Mouse (Mus musculus): ENCODE results near the gene Naip1. TPM values are rescaled to one million over a fixed set of nuclear protein-coding genes. Genes with fewer than 3 reads are reported as not detected.
"Not testable (repeated sequence)": the region's sequence is repeated elsewhere in the genome, so short reads cannot be mapped to it uniquely, and the experiment has no call there.

Naip1 gene
- total and polyA plus RNA-seq, 2 experiments from 2014 or later, result 0.06 TPM; not detected in 1

- H3K27ac ChIP-seq (ENCODE audit: low read depth, low read length), result no peak overlapping the region
- WGBS, result 69% methylated on average over 3 of the region's 3 CpGs
- no peak for TF ChIP-seq CTCF (IDR thresholded peaks at IDR 0.05)
These were observed 12.6 kb downstream of the Naip1 start for GRCm38 (mm10) chr13:100440116-100440515.

GRCm38 (mm10) chr13:100438701-100439100 lies 14.0 kb downstream of the Naip1 start:
- DNase-seq (ENCODE audit: low spot score) (no peak), ATAC-seq (ENCODE audit: low FRiP score) (no peak)
- Histone ChIP-seq H3K4me2 (ENCODE audit: low read depth, low read length, poor library complexity, severe bottlenecking) (no peak overlapping the region), H3K36me3 (ENCODE audit: insufficient read depth, low read length) (no peaks in the 10 kb centered on the region), H3K27ac (ENCODE audit: low read depth, low read length) (no peak overlapping the region), H3K4me3 (ENCODE audit: low read depth, low read length) (no peak overlapping the region), H3K4me1 (ENCODE audit: insufficient read depth, low read length) (no peaks in the 10 kb centered on the region), H3K9ac (replicated peaks; ENCODE audit: low read length, poor library complexity, severe bottlenecking) (no peak overlapping the region), H3K9me3 (ENCODE audit: low read length) (no peaks in the 10 kb centered on the region), H3K27me3 (ENCODE audit: insufficient read depth, low read length) (no peaks in the 10 kb centered on the region)
- 72% methylated on average over 1 of the region's 1 CpGs for WGBS
- TF ChIP-seq CTCF (IDR thresholded peaks at IDR 0.05), result no peak

More at GRCm38 (mm10) chr13:100440116-100440515, 12.6 kb downstream of the Naip1 start:
- Histone ChIP-seq H3K9me3 (ENCODE audit: low read length) (no peaks in the 10 kb centered on the region), H3K4me3 (ENCODE audit: low read depth, low read length) (no peak overlapping the region), H3K4me1 (ENCODE audit: insufficient read depth, low read length) (no peaks in the 10 kb centered on the region), H3K36me3 (ENCODE audit: insufficient read depth, low read length) (no peaks in the 10 kb centered on the region), H3K9ac (replicated peaks; ENCODE audit: low read length, poor library complexity, severe bottlenecking) (no peak overlapping the region), H3K4me2 (ENCODE audit: low read depth, low read length, poor library complexity, severe bottlenecking) (no peak overlapping the region), H3K27me3 (ENCODE audit: insufficient read depth, low read length) (no peaks in the 10 kb centered on the region)
- DNase-seq (ENCODE audit: low spot score), result no peak
- ATAC-seq (ENCODE audit: low FRiP score), result no peak

- no peaks in the 10 kb centered on the region for H3K36me3 ChIP-seq (ENCODE audit: insufficient read depth, low read length)
- H3K4me3 ChIP-seq (ENCODE audit: low read depth, low read length), result no peak overlapping the region
- 85% methylated on average over 3 of the region's 3 CpGs for WGBS
- DNase-seq (ENCODE audit: low spot score), result no peak
- no peak overlapping the region for H3K9ac ChIP-seq (replicated peaks; ENCODE audit: low read length, poor library complexity, severe bottlenecking)
- no peak overlapping the region for H3K27ac ChIP-seq (ENCODE audit: low read depth, low read length)
- no peaks in the 10 kb centered on the region for H3K4me1 ChIP-seq (ENCODE audit: insufficient read depth, low read length)
- no peak overlapping the region for H3K4me2 ChIP-seq (ENCODE audit: low read depth, low read length, poor library complexity, severe bottlenecking)
- no peaks in the 10 kb centered on the region for H3K27me3 ChIP-seq (ENCODE audit: insufficient read depth, low read length)
- H3K9me3 ChIP-seq (ENCODE audit: low read length), result no peaks in the 10 kb centered on the region
- no peak for TF ChIP-seq CTCF (IDR thresholded peaks at IDR 0.05)
- ATAC-seq (ENCODE audit: low FRiP score), result no peak
These were observed 15.3 kb downstream of the Naip1 start for GRCm38 (mm10) chr13:100437322-100437825.

- not testable (repeated sequence) for H3K4me1 ChIP-seq (ENCODE audit: insufficient read depth, low read length); H3K36me3 ChIP-seq (ENCODE audit: insufficient read depth, low read length); H3K9ac ChIP-seq (replicated peaks; ENCODE audit: low read length, poor library complexity, severe bottlenecking); H3K9me3 ChIP-seq (ENCODE audit: low read length); H3K4me2 ChIP-seq (ENCODE audit: low read depth, low read length, poor library complexity, severe bottlenecking); H3K27me3 ChIP-seq (ENCODE audit: insufficient read depth, low read length); H3K27ac ChIP-seq (ENCODE audit: low read depth, low read length); ATAC-seq (ENCODE audit: low FRiP score); DNase-seq (ENCODE audit: low spot score); H3K4me3 ChIP-seq (ENCODE audit: low read depth, low read length)
- 87% methylated on average over 1 of the region's 1 CpGs for WGBS
These were observed 16.0 kb downstream of the Naip1 start for GRCm38 (mm10) chr13:100436556-100437163.

- not testable (repeated sequence) for H3K4me2 ChIP-seq (ENCODE audit: low read depth, low read length, poor library complexity, severe bottlenecking); ATAC-seq (ENCODE audit: low FRiP score)
These were observed 32.7 kb downstream of the Naip1 start for GRCm38 (mm10) chr13:100419958-100420357.

GRCm38 (mm10) chr13:100414428-100414827 lies 38.2 kb downstream of the Naip1 start:
- Histone ChIP-seq H3K27ac (ENCODE audit: low read depth, low read length) (no peak overlapping the region), H3K9me3 (ENCODE audit: low read length) (no peaks in the 10 kb centered on the region; the same call in 1 of the 2 replicates), H3K4me3 (ENCODE audit: low read depth, low read length) (no peak overlapping the region), H3K9ac (replicated peaks; ENCODE audit: low read length, poor library complexity, severe bottlenecking) (no peak overlapping the region), H3K27me3 (ENCODE audit: insufficient read depth, low read length) (no peaks in the 10 kb centered on the region), H3K4me2 (ENCODE audit: low read depth, low read length, poor library complexity, severe bottlenecking) (no peak overlapping the region), H3K36me3 (ENCODE audit: insufficient read depth, low read length) (no peaks in the 10 kb centered on the region), H3K4me1 (ENCODE audit: insufficient read depth, low read length) (no peaks in the 10 kb centered on the region)
- ATAC-seq (ENCODE audit: low FRiP score) (no peak), DNase-seq (ENCODE audit: low spot score) (no peak)
- WGBS, result 47% methylated on average over 1 of the region's 1 CpGs
- no peak for TF ChIP-seq CTCF (IDR thresholded peaks at IDR 0.05)

More at GRCm38 (mm10) chr13:100419958-100420357, 32.7 kb downstream of the Naip1 start:
- 92% methylated on average over 7 of the region's 7 CpGs for WGBS
- not testable (repeated sequence) for H3K4me3 ChIP-seq (ENCODE audit: low read depth, low read length); H3K27ac ChIP-seq (ENCODE audit: low read depth, low read length); H3K9ac ChIP-seq (replicated peaks; ENCODE audit: low read length, poor library complexity, severe bottlenecking); H3K9me3 ChIP-seq (ENCODE audit: low read length); DNase-seq (ENCODE audit: low spot score); H3K4me1 ChIP-seq (ENCODE audit: insufficient read depth, low read length); H3K27me3 ChIP-seq (ENCODE audit: insufficient read depth, low read length); H3K36me3 ChIP-seq (ENCODE audit: insufficient read depth, low read length)

Measured in midbrain, postnatal 0 days (tissue).